Mouse (Mus musculus) cerebellum, postnatal 14 days (tissue): ENCODE data around the gene Senp3.
"Not testable (repeated sequence)": the region's sequence is repeated elsewhere in the genome, so short reads cannot be mapped to it uniquely, and the experiment has no call there.

Source experiments
- DNase-seq, 2 experiments: peaks; one replicate each; pipeline ENCODE4 v3.0.0; 2021; ENCODE audit warnings: mixed read lengths in 2 of 2

Senp3 gene

DNA sequence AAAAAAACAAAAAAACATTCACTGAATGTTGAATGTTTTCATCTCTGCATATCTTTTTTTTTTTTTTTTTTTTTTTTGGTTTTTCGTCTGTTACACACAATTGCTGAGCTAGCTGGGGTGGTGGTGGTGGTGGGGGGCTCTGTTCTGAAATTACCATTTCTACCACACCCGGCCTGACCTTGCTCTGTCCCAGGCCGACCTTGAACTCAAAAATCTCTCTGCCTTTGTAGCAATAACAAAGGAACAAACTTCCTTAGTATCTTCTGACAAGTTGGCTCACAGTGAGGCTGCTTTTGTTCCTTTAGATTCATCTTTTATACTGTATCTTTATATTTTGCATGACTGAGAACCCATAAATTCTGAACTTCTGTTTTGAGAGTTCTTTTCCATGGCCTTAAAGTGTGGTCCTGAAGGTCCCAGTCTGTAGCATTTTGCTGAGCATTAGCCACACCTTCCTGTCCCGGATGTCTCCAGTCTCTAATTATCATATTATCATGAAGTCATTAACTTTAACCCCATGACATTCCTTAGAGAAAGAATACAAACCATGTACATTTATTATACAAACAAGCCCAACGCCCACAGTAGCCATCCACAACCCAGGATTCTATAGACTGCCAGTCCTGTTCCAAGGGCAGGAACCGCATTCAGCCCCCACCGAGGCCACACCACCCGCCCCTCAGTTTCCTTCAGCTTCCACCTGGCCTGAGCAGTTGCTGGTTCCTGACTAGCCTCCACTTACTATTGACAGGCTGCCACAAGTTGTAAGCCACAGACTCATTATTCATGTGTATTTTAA is 22.1 kb upstream of the Senp3 start:
- peak in 1 of 2 experiments; percentile 15 for DNase-seq

DNA sequence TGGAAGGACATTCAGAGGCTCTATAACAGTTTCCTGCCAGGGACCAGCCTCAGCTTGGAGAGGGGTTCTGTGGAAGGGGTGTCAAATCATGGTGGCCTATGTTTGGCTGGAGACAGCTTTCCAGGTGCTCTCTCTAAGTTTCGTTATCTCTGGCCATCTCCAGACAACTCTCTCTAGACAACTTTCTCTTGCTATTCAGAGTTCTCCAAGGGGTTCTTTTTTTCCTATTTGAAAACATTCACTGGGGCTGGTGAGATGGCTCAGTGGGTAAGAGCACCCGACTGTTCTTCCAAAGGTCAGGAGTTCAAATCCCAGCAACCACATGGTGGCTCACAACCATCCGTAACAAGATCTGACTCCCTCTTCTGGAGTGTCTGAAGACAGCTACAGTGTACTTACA is 21.5 kb upstream of the Senp3 start:
- not testable (repeated sequence) for DNase-seq

DNA sequence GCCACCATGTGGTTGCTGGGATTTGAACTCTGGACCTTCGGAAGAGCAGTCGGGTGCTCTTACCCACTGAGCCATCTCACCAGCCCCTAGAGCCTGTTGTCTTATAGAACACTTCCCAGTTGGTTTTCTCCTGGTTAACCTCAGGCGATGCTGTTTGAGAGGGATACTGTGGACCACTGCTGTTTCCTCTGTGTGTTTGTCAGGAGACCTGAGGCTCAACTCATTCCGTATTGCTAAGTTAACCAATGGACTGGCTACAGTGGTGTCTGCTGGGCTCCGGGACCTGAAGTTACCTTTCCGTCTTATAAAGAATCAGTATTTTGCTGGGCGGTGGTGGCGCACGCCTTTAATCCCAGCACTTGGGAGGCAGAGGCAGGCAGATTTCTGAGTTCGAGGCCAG is 21.0 kb upstream of the Senp3 start:
- not testable (repeated sequence) for DNase-seq

DNA sequence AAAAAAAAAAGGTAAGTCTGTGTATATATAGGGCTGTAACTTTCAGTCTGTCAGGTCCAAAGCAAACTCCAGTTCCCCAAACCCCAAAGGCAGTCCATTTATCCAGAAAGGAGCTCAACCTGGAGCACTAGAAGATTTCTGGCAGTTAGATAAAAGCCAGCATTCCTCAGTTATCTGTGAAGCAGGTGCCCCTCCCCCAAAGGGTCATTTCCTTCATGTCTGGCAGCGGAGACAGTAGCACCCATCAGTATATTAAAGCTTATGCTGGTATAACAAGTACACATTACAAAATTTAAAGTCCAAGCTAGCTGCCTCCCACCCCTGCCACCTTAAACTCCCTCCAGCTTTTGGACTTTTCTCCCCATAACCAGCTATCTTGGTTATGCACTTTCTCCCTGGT is 17.7 kb upstream of the Senp3 start:
- no peak for DNase-seq

DNA sequence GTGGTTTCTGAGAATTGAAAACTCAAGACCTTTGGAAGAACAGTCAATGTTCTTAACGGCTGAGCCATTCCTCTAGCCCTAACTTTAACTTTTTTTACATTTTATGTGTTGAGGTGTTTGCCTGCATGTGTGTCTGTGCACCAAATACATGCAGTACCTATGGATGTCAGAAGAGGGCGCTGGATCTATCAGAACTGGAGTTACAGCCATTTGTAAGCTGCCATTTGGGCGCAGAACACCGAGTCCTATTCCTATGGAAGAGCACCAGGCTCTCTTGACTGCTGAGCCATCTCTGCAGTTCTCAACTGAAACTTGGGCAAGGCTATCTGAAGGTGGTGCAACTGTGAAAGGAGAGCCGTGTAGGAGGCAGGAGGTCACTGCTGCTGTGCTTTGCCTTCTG is 16.7 kb upstream of the Senp3 start:
- DNase-seq, result no peak

DNA sequence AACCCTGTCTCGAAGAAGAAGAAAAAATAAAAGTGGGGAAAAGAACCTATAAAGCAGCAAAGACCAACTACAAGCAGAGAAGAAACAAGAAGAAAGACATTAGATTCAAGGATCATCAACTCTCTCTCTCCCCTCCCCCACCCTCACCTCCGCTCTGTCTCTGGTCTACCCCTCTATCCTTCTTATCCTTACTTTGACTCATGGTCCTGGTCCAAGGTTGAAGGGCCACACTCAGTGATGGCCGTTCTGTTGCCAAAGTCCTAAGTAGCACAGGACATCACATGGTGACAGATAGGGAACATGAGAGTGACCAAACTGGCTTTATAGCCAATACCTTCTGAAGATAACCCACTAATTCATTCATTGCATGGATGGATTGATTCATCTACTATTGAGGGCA is 15.5 kb upstream of the Senp3 start:
- no peak for DNase-seq

DNA sequence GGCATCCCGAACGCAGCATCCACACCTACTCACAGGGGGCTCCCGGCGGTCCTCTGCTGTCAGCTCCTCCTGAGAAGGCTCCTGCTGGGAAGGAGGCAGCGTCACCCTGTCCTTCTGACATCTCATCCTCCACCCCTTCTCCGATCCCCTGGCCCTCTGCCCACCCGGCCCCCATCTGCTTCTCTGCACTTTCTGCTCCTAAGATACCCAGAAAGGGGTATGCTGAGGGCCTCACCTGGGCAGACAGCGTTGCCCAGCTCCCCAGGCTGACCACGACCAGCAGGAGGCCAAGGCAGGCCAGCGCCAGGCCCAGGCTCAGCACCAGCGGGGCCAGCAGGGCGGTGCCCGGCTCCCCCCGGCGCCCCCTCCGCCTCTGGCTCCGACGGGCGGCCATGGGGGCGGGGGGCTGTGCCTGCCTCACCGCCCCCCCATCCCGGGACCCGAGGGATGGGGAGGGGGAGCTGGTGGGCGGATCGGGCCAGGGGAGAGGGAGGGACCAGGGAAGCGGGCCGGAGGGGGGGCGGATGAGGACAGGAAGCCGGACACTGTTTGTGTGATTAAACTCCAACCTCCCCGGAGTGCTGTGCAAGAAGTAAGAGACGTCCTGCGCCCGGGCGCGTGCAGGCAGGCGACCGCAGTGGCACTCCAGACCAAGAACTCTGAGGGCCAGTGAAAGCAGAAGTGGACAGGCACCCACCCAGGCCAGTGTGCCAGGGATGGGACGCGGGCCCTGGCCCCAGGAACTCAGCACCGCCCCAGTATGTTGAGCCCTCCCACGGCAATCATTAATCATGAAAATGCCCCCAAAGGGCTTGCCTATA is 13.7 kb upstream of the Senp3 start, which contains the start of the genes Tnfsf12 and Tnfsfm13:
Gene Tnfsf12 (minus strand): TSS at position 489 of the 821 bp plus-strand sequence.
Gene Tnfsfm13 (minus strand): TSS at position 738 of the 821 bp plus-strand sequence.
- DNase-seq, result peak; percentile 68 to 85

DNA sequence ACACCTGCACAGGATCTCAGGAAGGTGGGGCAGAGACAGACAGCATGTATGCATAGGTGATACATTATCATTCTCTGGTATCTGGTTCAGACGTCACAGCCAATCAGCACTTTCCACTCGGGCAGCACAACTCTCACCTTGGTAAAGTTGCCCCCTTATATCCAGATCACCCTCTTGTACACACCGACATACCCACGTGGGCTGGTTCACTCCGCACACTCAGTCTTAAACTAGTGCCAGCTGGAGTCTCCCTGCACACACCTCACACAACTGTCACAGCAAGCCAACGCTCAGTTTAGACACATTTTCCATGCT is 13.1 kb upstream of the Senp3 start:
- DNase-seq, result no peak

DNA sequence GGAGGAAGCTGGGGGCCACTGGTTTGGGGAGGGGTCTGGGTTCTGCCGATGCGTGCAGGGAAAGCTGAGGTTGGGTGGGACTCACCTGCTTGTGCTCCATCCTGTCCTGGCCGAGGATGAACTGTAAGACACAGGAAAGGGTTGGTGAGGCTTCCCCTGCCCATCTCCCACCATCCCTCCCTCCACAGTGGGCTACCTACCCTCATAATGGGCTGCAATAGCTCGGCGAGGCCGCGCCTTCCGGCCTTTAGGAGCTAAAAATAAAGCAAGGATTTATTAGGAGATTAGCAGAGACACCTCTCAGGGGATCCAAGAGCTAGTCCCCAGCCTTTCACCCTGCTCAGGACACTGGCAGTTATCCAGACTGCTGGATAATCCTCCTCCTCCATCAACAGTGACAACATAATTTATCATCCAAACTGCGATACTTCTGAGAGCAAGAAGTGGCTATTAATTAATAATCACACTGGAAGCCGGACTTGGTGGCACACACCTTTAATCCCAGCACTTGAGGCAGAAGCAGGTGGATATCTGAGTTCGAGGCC is 11.6 kb upstream of the Senp3 start:
- DNase-seq, result no peak

DNA sequence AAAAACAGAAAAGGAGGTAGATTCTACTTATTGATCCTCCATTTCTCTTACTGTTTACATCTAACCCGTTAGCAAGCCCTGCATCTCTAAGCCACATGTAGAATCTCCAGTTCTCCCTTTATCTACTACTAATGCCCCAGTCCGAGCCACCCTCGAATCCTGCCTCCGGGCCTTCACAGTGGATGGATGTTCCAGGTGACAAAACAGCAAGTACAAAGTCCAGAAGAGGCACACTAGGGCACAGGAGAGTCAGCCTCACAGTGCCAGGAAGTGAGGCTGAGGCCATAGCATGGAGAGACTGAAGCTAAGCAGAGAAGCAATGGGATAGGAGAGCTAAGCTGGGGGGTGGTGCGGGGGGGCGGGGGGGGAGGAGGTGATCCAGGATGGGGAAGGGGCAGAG is 11.0 kb upstream of the Senp3 start:
- DNase-seq, result no peak

DNA sequence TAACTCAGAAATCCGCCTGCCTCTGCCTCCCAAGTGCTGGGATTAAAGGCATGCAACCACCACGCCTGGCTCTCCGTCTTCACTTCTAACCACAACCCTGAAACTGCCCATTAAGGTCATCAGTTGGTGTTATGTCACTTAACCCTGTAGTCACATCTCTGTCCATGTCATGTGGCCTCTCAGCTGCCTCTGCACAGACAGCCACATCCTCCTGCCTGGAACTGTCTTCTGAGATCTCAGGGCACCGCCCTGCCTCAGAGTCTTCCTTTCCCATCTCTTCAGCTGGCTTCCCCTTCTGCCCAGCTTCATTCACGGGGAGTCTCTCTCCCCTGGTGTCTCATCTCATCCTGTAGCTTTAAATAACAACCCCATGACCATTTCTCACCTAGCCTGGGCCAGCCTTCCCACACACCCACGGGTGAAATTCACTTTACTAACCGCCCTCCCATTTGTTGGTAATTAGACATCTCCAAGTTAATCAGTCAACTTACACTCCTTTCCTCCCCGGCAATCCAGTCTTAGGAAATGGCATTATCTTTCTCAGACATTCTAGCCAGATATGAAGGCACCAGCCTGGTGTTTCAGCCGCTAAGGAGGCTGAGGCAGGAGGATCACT is 10.4 kb upstream of the Senp3 start:
- DNase-seq, result no peak

DNA sequence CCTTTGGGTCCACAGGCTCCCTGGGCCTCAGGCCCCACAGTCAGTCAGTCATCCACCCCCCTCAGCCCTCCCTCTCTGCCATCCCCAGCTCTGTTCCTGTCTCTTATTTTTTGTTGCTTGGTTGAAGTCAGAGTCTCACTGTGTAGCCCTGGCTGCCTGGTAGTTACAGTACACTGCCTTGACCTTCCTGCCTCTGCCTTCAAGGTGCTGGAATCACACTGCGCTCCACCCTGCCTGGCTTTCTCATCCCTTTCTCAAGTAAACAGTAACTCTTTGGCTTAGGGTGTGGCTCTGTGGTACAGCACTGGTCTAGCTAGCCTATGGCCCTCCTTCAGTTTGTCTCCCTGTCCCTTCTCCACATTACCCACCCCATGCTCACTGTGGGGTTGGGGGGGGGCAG is 8.0 kb upstream of the Senp3 start:
- DNase-seq, result no peak

DNA sequence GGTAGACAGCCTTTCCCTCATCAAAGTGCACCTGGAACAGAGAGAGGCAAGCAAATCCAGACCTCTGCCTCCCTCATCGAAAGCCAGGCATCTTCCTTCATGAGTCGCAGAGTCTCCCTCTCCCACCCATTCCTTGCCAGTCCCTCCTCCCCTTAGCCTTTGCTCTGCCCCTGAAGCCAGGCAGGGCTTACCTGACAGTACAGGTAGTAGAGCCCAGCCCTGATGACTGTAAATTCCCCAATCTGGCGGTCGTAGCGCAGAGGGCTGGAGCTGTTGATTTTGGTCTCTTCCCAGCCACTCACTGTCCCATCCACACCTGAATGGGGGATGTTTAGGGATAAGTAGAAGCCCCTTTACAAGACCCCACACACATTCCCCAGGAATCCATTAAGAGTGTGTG is 5.2 kb upstream of the Senp3 start:
- DNase-seq, result no peak

DNA sequence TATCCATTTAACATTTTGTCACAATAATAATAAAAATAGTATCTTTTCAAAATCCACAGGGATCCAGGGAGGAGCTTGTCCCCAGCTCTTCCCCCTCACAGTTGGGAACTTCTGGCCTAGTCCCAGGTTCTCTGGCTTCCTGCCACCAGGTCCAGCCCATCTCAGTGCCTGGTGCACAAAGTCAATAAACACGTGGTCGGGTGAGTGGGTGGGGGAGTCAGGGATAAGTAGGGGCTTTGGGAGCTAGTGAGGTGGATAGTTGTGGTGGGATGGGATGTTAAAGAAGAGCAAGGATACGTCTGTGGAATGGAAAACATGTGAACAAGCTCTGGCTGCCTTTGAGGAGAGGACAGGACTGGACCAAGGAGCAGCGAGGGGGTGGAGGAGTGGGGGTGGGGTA is 4.5 kb upstream of the Senp3 start:
- DNase-seq, result peak; percentile 90 to 92

DNA sequence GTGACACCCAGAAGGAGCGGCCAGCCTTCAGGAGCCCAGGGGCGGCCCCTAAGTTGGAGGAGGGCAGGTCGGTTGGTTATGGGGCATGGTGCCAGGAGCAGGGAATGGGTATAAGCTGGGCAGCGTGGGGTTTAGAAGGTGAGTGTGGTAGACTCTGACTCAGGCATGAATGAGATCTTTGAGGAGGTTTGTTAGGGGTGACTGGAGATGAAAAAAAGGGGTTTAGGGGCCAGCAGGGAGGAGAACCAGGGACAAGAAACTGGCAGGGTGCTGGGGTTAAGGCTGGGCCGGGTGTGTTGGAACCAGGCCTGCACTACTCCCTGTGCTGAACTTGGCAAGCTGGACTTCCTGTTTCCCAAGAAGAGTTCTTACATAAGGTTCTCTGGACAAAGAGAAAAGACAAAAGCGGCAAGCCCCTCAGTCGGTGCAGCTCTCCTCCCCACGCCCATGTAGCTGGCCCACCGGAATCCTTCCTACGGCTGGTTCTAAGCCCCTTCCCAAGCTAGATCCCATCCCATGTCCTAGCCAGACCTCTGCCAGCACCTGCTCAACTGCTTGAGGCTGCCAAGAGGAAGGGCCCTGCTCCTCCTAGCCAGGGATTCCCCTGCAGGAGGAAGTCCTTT is 3.8 kb upstream of the Senp3 start, which contains the start of gene Tnfsf13:
Gene Tnfsf13 (minus strand): TSS at position 259 of the 623 bp plus-strand sequence.
- DNase-seq, result peak; percentile 79 to 85

DNA sequence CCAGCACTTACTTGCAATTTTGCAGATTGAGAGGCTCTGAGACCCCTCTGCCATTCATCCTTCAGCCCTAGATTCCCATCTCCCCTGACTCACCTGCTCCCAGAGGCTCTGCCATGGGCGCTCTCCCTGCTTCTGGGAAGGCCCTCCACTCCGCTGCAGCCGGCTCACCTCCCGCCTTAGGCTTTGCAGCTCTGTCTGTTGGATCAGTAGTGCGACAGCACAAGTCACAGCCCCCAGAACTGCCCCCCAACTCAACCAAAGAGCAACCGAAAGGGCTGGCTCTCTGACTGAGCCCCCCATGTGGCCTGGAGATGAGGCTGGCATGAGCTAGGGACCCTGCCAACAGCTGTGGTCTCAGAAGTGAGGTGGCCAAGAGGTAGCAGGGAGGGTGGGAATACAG is 3.1 kb upstream of the Senp3 start:
- DNase-seq, result peak; percentile 36 to 48

DNA sequence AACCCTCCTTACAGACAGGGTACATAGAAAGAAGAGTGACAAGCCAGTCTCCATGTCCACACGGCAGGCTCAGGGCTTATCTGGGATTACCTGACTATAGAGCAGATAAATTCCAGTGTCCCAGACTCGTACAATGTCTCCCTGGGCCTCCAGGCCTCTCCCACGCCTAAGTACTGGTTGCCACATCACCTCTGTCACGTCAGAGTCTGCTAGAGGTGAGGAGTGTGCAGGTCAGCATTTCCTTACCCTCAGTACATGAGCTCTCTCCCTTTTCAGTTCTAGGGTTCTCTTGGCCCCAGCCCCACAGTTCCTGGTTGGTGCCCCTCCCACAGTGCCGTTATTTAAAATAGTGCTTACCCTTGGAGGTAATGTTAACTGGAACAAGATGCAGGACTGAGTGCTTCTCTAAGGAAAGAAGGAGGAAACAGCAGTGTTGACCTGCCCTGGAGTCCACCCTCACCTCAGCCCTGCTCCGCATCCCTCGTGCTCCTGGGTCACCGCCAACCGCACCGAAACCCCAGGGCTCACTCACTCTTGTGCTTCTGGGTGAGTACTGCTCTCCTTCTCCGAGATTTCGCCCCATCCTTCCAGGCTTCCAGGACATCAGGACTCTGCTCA is 2.4 kb upstream of the Senp3 start:
- DNase-seq, result peak; percentile 41 to 51

DNA sequence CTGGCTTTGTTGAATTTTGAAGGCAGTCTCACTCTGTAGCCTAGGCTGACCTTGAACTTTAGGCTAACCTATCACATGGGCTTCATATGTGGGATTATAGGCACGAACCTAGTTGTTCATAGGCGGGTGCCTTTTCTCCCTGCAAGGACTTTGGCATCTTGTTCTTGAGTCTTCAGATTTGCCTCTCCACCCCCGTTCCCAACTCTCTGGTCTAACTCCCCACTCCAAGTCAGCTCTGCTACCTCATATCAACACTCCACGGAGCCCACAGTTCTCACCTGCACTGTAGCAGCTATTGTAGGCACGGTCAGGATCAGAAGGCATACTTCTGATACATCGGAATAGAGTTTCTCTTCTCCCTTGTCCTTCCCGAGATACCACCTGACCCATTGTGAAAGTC is 1.7 kb upstream of the Senp3 start:
- no peak for DNase-seq

DNA sequence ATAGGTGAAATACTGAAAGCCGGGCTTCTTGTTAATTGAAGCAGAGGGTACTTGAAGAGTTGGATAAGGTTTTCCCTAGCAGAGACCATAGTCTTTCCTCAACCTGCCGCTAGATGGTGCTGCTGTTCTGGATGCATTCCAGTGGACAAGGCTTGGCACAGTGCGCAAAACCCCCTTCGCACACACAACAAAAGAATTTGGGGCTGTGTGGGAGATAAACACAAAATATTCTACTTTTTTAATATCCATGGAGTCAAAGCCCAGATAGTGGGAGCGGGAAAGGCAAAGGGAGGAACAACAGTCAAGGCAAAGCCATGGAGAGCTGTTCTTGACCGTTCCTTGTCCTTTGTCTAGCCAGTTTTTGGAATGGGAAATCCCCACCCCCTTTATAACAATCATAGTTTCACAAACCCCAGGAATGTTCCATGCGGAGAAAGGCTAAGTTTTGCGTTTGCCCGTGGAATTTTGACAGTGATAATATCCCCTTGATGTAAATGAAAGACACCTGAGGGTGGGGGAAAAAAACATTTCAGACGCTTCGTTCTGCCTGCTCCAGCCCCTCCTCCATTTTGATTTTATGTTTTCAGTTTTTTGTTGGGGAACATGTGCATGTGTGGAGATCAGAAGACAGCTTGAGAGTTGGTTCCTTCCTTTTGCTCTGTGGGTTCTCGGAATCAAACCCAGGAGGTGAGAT is 1.1 kb upstream of the Senp3 start:
- peak; percentile 96 to 97 for DNase-seq

DNA sequence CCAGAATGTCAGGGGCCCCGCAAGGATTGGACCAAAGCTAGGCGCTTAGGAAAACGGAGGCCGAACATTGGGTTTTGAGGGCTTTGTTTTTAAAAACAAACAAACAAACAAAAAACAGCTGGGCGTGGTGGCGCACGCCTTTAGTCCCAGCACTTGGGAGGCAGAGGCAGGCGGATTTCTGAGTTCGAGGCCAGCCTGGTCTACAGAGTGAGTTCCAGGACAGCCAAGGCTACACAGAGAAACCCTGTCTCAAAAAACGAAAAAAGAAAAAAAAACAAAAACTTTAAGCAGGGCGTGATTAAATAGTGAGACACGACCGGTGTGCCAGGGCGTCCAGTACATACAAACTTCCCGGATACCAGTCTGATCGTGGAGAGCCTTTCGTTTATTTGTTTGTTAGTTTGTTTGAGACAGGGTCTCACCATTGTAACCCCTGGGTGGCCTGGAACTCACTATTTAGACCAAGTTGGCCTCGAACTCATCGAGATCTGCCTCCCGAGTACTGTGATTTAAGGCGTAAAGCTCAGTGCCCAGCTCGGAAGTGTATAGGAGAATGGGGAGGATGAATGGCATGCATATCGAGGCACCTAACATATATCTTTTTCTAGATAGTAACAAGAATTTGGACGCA is 440 bp upstream of the Senp3 start:
- peak in 1 of 2 experiments; percentile 46 for DNase-seq
